Mouse (Mus musculus) liver, embryonic 14.5 days (tissue): ENCODE measurements at regions not wholly inside any gene's neighbourhood (a gene's known extent, or its start where the extent isn't known, plus 50 kb on each side); places are given as distances from the start of the nearest gene placed in this dataset.

ENCODE experiments used
- CTCF ChIP-seq: IDR thresholded peaks from 2 replicates; pipeline ENCODE4 v1.5.1; 2016; ENCODE audit warnings: antibody characterized with exemption, low read depth, control low read depth
- EP300 ChIP-seq: IDR thresholded peaks from 2 replicates; pipeline ENCODE4 v1.6.1; 2016; ENCODE audit warnings: antibody characterized with exemption, low read depth

GRCm38 (mm10) chr13:28605833-28606232, 347.7 kb downstream of the Sox4 start:
- no peak for TF ChIP-seq EP300
- TF ChIP-seq CTCF: no peak
